Mouse (Mus musculus) activated CD4-positive, CD25-positive, alpha-beta regulatory T cell, adult 9 weeks (primary cell): Measurements from ENCODE around the gene Sf3b2. TPM values are rescaled to one million over a fixed set of nuclear protein-coding genes. Genes with fewer than 3 reads are reported as not detected.

Experiments
- polyA plus RNA-seq: library from polyadenylated mRNA; unstranded; fragments of 100-300 nt; shearing (Covaris generic); gene quantifications from one replicate; pipeline ENCODE4 v1.2.1, GENCODE M21; 2017

Gene Sf3b2
- 415 TPM for polyA plus RNA-seq

DNA sequence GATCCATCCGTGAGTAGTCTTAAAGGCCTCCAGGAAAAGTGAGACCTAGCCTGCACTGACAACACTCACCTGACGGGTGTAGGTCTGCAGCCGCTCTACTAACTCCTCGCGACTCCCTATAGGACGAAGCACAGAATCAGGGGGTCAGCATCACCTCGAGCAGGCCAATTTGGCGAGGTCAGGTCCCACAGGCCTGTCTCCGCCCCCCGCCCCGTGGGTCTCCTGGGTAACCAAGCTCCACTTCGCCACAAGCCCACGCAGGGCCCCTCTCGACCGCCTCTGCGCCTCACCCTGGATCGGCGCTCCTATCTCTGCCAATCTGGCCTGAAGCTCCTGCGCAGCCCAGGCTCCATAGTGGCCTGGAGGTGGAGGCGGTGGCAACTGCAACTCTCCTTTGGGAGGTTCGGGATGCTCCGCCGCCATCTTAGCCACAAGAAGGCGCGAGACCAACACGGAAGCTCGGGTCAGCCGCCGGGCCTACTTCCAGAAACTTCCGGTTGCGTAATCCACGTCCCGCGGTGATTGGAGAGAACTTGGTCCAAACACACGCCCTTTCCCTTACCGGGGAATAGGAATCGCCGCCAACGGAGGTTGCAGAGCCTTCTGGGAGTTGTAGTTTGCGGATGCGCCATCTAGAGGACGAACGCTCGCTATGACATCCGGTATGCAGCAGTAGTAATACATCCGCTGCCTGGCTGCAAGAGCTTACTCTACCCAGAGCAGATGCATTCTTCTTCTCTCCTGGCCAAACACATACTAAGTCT lies at the start of gene Sf3b2:
Sf3b2 (minus strand) TSS at position 484 of the 764 bp plus-strand sequence.

DNA sequence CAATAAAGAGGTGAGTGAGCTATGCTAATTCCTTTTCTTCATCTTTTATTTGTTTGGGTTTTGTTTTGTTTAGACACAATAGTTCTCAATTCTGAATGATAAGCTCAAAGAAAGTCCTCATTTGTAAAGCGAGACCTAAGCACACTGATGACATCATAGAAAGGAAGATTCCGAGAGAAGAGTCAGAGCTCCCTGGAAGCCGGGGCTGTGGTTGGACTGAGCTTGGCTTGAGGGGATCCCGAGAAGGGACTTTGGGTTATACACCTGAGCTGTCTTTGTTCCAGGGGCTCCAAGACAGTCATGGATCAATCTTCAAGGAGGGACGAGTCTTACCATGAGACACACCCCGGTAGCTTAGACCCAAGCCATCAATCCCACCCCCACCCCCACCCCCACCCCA lies 40.2 kb upstream of the Sf3b2 start, which contains the start of gene Catsper1:
Catsper1 (plus strand) TSS at position 301 of the 400 bp plus-strand sequence.

DNA sequence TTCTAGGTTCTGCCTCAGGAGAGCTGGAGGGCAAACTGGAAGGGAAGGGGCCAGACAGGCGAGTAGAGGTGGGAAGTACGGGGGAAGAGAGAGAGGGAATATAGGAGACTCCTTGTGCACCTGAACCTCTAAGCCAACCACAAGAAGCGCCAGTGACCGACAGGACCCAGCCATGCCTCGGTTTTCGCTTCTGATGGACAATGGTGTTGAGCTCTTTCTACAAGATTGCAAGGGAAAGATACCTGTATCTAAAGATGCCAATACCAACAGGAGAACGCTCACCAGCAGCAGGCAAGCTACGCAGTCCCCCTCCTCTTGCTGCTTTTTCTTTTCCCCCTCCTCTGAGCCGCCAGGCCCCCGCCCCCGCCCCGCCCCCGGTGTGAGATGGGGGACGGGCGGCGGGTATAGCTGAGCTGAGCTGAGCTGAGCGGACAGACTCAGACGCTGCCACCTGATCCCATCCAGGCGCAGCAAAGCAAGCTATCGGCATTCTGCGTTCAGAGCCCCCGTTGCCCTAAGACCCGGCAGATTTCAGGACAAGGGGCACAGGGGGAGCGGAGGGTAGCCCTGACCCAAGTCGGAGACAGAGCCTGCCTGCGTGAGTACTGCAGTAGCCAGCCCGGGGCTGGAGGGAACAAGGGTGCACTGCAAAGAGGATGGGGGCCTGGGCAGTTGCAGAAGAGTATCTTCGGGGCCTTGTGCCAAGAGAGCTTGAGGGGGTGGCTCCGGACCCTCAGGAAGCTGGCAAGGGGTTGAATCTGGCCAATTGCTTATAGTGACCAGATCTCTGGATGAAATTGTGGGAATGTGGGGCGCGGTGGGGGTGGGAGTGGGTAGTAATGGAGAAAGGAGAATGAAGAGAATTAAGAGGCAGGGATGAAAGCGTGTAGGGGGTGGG lies 2.9 kb upstream of the Sf3b2 start, which contains the start of gene Gal3st3:
Gal3st3 (plus strand) TSS at position 429 of the 898 bp plus-strand sequence.

DNA sequence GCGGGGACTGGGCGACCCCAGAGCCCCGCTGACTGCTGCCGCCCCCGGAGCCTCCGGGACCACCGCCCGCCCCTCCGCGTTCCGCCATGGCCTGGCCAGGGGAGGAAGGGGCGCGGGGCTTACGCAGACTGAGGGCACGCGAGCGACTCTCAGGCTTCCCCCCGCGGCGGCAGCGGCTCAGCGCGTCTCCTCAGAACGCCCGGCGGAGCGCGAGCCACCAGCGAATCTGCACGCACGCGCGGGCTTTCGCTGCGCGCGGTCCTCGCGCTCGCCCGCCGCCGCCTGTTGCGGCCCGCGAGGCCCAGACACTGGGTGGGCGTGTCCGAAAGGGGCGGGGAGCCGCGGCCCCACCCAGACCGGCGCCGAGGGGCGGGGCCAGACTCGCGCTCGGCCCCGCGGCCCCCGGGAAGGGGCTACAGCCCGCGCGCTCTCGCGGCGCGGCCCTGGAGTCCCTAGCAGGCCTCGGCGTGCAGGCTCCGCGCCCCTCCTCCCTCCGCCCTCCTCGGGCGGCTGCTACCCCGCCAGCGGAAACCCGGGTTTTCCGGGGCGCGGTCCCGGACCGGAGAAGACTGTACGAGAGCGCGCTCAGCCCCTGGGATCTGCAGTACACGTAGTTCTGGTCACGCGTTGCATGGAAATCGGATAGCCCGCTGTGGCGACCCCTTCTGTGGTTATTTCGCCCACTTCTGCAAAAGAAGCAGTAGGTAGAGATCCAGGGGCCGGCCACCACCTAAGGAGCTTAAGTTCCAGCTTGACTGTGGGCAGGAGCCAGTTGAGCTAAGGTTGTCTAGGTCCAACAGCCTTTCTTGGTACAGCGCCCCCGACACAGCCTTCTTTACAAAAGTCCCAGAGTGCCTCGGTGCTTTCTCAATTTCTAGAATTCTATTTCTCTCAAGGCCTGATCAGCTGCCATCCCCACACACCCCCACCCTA lies 22.2 kb downstream of the Sf3b2 start, which contains the start of gene Pacs1:
Pacs1 (minus strand) TSS at position 319 of the 933 bp plus-strand sequence.

Other genes with a start within 250 kb of the Sf3b2 start
- gene Rin1, start 245.0 kb downstream of the Sf3b2 start, polyA plus RNA-seq = 0.26 TPM
- not detected for gene Cd248, start 227.4 kb downstream of the Sf3b2 start, polyA plus RNA-seq
- not detected for gene Tmem151a, start 209.9 kb downstream of the Sf3b2 start, polyA plus RNA-seq
- gene Yif1a, start 206.9 kb downstream of the Sf3b2 start, polyA plus RNA-seq = 58.0 TPM
- 1.4 TPM for gene Cnih2, start 196.9 kb downstream of the Sf3b2 start, polyA plus RNA-seq
- gene Rab1b, start 188.4 kb downstream of the Sf3b2 start, polyA plus RNA-seq = 240 TPM
- 3.3 TPM for gene Klc2, start 176.9 kb downstream of the Sf3b2 start, polyA plus RNA-seq
- gene Pacs1, start 22.3 kb downstream of the Sf3b2 start, polyA plus RNA-seq = 16.5 TPM
- not detected for gene Gal3st3, start 2.9 kb upstream of the Sf3b2 start, polyA plus RNA-seq
- not detected for gene Catsper1, start 40.3 kb upstream of the Sf3b2 start, polyA plus RNA-seq
- gene Cst6, start 54.1 kb upstream of the Sf3b2 start, polyA plus RNA-seq = 2.0 TPM
- 58.1 TPM for gene Eif1ad, start 71.3 kb upstream of the Sf3b2 start, polyA plus RNA-seq
- gene Banf1, start 71.7 kb upstream of the Sf3b2 start, polyA plus RNA-seq = 305 TPM
- gene Sart1, start 93.2 kb upstream of the Sf3b2 start, polyA plus RNA-seq = 35.0 TPM
- gene Tsga10ip, start 107.1 kb upstream of the Sf3b2 start, polyA plus RNA-seq = 0.60 TPM
- 75.7 TPM for gene Drap1, start 129.5 kb upstream of the Sf3b2 start, polyA plus RNA-seq
- gene AI837181, start 129.7 kb upstream of the Sf3b2 start, polyA plus RNA-seq = 19.2 TPM
- not detected for gene Fosl1, start 152.1 kb upstream of the Sf3b2 start, polyA plus RNA-seq
- 5.3 TPM for gene Ccdc85b, start 162.4 kb upstream of the Sf3b2 start, polyA plus RNA-seq
- 148 TPM for gene Fibp, start 165.2 kb upstream of the Sf3b2 start, polyA plus RNA-seq
- gene Ctsw, start 173.1 kb upstream of the Sf3b2 start, polyA plus RNA-seq = 81.4 TPM
- 2.5 TPM for gene Efemp2, start 178.5 kb upstream of the Sf3b2 start, polyA plus RNA-seq
- gene Mus81, start 192.9 kb upstream of the Sf3b2 start, polyA plus RNA-seq = 81.3 TPM
- 4,076 TPM for gene Cfl1, start 195.0 kb upstream of the Sf3b2 start, polyA plus RNA-seq
- 0.45 TPM for gene 1700020D05Rik, start 208.3 kb upstream of the Sf3b2 start, polyA plus RNA-seq
- 20.1 TPM for gene Snx32, start 215.1 kb upstream of the Sf3b2 start, polyA plus RNA-seq